Mouse (Mus musculus) adrenal gland, postnatal 14 days (tissue): ENCODE measurements at regions not wholly inside any gene's neighbourhood (a gene's known extent, or its start where the extent isn't known, plus 50 kb on each side); places are given as distances from the start of the nearest gene placed in this dataset.
"Not testable (repeated sequence)": the region's sequence is repeated elsewhere in the genome, so short reads cannot be mapped to it uniquely, and the experiment has no call there.

Experiments used
- DNase-seq: peaks from one replicate; pipeline ENCODE4 v3.0.0; 2021; ENCODE audit warnings: mixed read lengths

DNA sequence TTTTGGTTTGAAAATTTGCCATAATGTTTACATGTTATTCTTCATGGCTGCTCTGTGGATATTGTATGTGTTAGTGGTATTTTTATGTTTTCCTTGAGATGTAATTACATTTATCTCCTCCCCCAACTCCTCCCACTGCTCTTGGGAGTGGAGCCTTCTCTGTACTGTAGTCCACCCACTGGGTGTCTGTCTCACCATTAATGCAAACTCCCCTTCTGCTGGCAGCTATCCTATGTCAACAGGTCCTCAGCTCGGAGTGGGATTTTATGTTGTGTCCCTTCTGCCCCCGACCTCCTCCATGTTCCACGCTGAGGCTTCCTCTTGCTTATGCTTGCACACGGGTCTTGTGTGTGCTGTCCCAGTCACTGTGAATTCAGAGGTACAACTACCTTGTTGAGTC lies 330.3 kb upstream of the Tmc3 start:
- no peak for DNase-seq

DNA sequence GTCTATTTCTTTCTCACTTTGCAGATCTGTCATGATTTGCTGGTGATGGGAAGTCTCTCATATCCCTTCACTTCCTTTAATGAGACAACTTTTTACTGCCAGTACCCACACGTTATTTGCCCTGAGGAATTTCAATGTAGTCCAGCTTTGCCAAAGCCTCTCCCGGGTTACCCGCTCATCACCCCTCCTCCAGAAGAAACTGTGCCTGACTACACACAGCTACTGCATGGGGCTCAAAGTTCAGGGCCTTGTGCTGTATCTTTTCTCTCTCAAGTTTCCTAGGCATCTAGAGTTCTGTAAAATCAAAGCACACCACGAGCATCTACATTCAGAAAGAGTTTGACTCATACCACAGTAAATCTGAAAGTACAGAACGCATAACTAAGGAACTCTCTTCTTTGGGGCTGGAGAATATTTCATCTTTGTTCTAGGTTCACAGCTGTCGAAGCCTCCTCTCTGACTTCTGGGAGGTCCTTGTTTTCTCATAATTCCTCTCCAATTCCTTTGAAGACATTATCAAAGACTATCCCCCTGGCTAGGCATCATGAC lies 328.4 kb upstream of the Tmc3 start:
- no peak for DNase-seq

DNA sequence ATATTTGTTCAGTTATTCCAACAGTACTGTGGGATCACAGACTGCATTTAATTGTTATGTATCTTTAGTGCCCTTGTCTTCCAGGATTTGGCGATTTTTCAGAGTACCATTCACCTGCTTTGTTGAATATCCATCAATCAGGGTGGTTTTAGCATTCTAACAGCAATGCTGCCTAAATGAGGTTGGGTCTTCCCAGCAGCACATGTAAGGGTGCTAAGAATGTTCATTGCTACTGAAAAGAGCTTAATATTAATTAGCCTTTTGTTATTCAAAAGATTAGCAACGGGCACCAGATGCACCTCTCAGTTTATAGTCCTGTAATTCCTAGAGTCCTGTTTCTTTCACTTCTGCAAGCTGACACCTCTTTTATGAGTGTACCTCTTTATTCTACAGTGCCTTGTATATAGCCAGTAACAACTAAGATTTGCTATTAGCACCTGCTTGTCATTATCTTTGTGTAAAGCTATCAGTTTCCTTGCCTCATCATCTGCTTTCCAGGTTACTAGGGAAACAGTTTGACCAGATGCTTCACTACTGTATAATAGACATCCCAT lies 326.3 kb upstream of the Tmc3 start:
- DNase-seq: no peak

DNA sequence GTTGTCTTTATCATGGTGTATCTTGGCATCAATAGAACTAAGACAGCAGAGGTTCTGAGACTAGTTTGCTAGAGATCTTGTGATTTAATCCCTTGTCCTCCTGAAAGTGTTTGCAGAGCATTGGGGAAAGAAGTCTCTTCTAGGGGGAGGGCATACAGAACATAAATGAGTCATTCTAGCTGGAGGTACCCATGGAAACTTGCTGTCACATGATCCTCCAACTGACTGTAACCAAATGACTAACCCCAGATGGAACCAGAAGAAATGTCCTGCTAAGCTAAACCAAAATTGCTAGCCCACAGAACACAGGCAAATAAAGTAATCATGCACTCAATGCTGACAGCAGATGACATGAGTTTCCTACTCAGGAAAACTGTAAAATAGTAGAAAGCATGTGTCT lies 323.2 kb upstream of the Tmc3 start:
- no peak for DNase-seq

- no peak for DNase-seq
Observed at GRCm38 (mm10) chr7:83289915-83290773, 294.6 kb upstream of the Tmc3 start.

GRCm38 (mm10) chr7:83307112-83307511 lies 277.6 kb upstream of the Tmc3 start:
- no peak for DNase-seq

GRCm38 (mm10) chr7:83312172-83312571 lies 272.6 kb upstream of the Tmc3 start:
- no peak for DNase-seq

GRCm38 (mm10) chr7:83329809-83330412 lies 254.8 kb upstream of the Tmc3 start:
- no peak for DNase-seq

GRCm38 (mm10) chr7:83347103-83347754 lies 237.5 kb upstream of the Tmc3 start:
- DNase-seq: no peak

GRCm38 (mm10) chr7:83369191-83369590 lies 215.5 kb upstream of the Tmc3 start:
- DNase-seq: no peak

DNA sequence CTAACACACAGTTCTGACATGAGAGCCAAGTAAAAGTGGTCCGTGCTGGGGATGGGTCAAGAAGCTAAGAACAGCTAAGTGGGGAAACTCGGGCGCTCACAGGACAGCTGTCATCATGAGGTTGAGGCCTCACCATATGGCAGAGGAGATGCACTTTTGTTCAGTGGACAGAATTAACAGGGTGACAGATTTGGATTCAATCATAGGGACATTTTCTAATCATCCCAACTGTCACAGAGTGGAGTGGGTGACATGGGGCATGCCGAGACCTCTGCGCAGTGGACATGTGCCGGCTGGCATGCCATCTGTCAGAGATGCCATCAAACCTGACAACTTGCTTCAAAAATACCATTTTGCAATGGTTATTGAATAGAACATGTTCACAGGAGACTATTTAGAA lies 215.1 kb upstream of the Tmc3 start:
- no peak for DNase-seq

GRCm38 (mm10) chr7:83376826-83377225 lies 207.9 kb upstream of the Tmc3 start:
- DNase-seq: no peak

DNA sequence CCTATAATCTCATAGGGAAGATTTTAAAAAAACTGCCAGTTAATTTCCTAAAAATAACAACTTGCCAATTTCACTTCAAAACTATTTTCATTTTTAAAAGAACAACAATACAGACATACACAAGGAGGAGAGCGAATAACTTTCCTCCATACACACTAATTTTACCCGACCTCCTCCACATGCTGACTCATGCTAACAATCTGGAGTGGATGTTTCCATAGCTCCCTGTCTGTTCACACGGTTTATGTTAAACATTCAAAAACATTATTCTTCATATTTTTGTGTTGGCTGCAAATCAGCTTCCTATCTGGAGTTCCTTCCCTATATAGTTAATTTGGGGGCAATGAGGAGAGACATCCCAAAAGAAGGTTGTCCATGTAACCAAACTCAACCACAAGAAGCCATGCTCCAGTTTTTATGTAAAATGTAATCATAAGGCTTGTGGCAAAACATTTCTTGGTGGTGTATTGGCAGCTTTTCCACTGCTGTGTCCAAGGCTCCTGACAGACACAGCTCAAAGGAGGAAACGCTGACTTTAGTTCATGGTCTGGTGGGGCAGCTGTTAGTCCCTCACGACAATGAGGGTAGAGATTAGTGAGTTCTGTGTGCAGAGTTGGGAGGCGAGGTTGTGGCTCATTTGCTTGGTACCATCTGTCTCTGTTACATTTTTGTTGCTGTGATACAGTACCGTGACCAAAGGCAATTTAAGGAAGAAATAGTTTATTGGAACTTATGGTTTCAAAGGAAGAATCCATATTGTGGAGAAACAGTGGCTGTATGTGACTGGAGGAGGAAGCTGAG lies 203.1 kb upstream of the Tmc3 start:
- DNase-seq: no peak

- peak; percentile 8 for DNase-seq
Observed at GRCm38 (mm10) chr7:83382803-83383363, 201.8 kb upstream of the Tmc3 start.

- no peak for DNase-seq
Observed at GRCm38 (mm10) chr7:83391388-83391787, 193.3 kb upstream of the Tmc3 start.

DNA sequence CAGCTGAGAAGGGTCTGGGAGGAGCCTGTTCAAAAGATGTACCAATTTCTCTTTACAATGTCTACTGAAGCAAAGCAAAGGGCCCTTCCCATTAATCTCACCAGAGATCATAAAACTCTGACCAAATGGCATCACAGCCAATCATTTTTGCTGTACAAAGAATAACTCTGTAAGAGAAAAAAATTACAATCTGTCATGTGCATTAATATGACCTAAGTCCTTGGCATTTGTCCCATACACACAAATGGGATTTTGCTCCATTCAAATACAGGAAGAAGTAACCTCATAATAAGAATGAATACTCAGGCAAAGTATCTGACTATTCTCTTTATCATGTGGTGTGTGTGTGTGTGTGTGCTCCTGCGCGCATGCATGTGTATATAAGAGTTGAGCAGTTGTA lies 192.5 kb upstream of the Tmc3 start:
- DNase-seq: no peak

GRCm38 (mm10) chr7:83392625-83393024 lies 192.1 kb upstream of the Tmc3 start:
- no peak for DNase-seq

GRCm38 (mm10) chr7:83394156-83394555 lies 190.6 kb upstream of the Tmc3 start:
- DNase-seq: no peak

DNA sequence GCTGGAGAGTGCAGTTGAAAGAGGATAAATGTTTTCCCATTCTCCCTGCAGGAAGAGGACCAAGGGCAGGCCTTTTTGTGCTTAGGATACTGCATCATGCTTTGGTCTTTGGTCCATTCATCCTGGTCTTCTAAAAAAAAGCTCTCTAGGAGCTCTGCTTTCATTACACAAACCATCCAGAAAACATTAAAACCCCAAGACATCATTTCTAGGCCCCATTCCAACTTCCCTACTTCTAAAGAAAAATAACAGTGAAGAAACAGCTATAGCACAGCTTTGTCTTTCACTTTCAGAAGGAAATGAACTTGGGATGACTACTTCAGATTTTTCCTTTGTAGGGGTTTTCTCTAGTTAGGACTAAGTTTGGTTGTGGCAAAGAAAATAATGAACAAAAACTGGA lies 185.1 kb upstream of the Tmc3 start:
- no peak for DNase-seq

DNA sequence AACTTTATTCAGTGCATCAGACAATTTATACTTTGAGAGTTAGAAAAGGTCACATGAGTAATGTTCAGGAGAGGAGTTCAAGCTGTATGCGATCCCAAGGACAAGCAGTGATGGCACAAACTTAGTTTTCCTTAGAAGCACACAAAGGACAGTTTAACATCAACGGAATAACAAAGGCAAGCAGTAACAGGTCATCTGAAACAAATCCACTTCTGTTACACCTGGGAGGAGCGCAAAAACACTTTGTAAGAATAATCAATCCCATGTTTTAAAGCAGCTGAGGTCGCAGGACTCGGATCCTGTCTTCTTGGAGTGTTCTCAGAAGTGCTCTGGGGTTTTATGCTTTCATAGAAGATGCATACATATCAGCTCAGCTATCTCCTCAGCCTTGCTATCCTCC lies 183.7 kb upstream of the Tmc3 start:
- DNase-seq: no peak

- not testable (repeated sequence) for DNase-seq
Observed at GRCm38 (mm10) chr7:83412745-83413144, 172.0 kb upstream of the Tmc3 start.
